Mouse (Mus musculus): ENCODE measurements at regions not wholly inside any gene's neighbourhood (a gene's known extent, or its start where the extent isn't known, plus 50 kb on each side); places are given as distances from the start of the nearest gene placed in this dataset.

GRCm38 (mm10) chr10:112742123-112742522 is 186.7 kb downstream of the Atxn7l3b start:
- ATAC-seq (ENCODE audit: low FRiP score) (no peak), DNase-seq (ENCODE audit: low spot score) (no peak)
- TF ChIP-seq CTCF (IDR thresholded peaks at IDR 0.05), result no peak
- Histone ChIP-seq H3K4me2 (ENCODE audit: low read depth, low read length, poor library complexity, severe bottlenecking) (no peak overlapping the region), H3K4me1 (ENCODE audit: insufficient read depth, low read length) (no peaks in the 10 kb centered on the region), H3K9me3 (ENCODE audit: low read length) (no peaks in the 10 kb centered on the region), H3K4me3 (ENCODE audit: low read depth, low read length) (no peak overlapping the region), H3K36me3 (ENCODE audit: insufficient read depth, low read length) (no peaks in the 10 kb centered on the region), H3K9ac (replicated peaks; ENCODE audit: low read length, poor library complexity, severe bottlenecking) (no peak overlapping the region), H3K27me3 (ENCODE audit: insufficient read depth, low read length) (no peaks in the 10 kb centered on the region), H3K27ac (ENCODE audit: low read depth, low read length) (no peak overlapping the region)
- WGBS, result 90% methylated on average over 8 of the region's 8 CpGs

All from midbrain, postnatal 0 days (tissue).